In genomic region chr17:47814496-47814895, GRCm38 (mm10) we compare ENCODE assay signal across 11 mouse cellular contexts. TPM values are rescaled to one million over a fixed set of nuclear protein-coding genes. Genes with fewer than 3 reads are reported as not detected.
DNase-seq lines count a peak whose midpoint lies in the region; ATAC-seq and TF ChIP-seq lines count a peak whose summit lies in the region.
"Had no signal": no experiment of that assay in that cellular context is flagged by ENCODE, and none has a peak within 500 bp of the region (broad histone marks: within the 10 kb centered on the region; RNA-seq: fewer than 3 reads in every experiment).

No protein-coding gene starts in this region.

- intact Hi-C loops in gastrocnemius, adult 2 months (cut with DNase I): no loop called here

- peaks cover 39% of the 10 kb centered on the region for H3K36me3 ChIP-seq in forebrain, embryonic 10.5 days (replicated peaks)
- no peaks in the 10 kb centered on the region for H3K36me3 ChIP-seq in forebrain, embryonic 16.5 days (ENCODE audit: control insufficient read depth, insufficient read depth)
- peaks cover 38% of the 10 kb centered on the region for H3K36me3 ChIP-seq in lung, embryonic 15.5 days
- H3K36me3 ChIP-seq in embryonic facial prominence, embryonic 12.5 days: peaks cover 47% of the 10 kb centered on the region
- peaks cover 52% of the 10 kb centered on the region for H3K36me3 ChIP-seq in limb, embryonic 12.5 days

- ATAC-seq in forebrain, embryonic 16.5 days: no peak
- no peak for ATAC-seq in lung, embryonic 15.5 days (ENCODE audit: borderline replicate concordance, extremely low read depth, low FRiP score, low TSS enrichment)
- ATAC-seq in embryonic facial prominence, embryonic 12.5 days (ENCODE audit: insufficient number of reproducible peaks, insufficient read depth, low FRiP score, low TSS enrichment): no peak
- ATAC-seq in limb, embryonic 12.5 days (ENCODE audit: insufficient number of reproducible peaks, insufficient read depth, low FRiP score, low TSS enrichment, low read depth): no peak
- ATAC-seq: inflammation-experienced regulatory T-cells, adult 6 months had no signal

- H3K4me3 ChIP-seq in forebrain, embryonic 10.5 days: no peak overlapping the region
- H3K4me3 ChIP-seq in forebrain, embryonic 16.5 days (replicated peaks; ENCODE audit: low read length): no peak overlapping the region
- no peak overlapping the region for H3K4me3 ChIP-seq in lung, embryonic 15.5 days
- H3K4me3 ChIP-seq in embryonic facial prominence, embryonic 12.5 days: no peak overlapping the region
- no peak overlapping the region for H3K4me3 ChIP-seq in limb, embryonic 12.5 days (replicated peaks)
- no peak overlapping the region for H3K4me3 ChIP-seq in gastrocnemius, adult 2 months
- H3K4me3 ChIP-seq: myocyte had no signal

- peak overlapping the region; percentile 62 for H3K27ac ChIP-seq in forebrain, embryonic 10.5 days
- H3K27ac ChIP-seq in forebrain, embryonic 16.5 days (ENCODE audit: low read length): no peak overlapping the region
- H3K27ac ChIP-seq in lung, embryonic 15.5 days: peak overlapping the region; percentile 72
- H3K27ac ChIP-seq in embryonic facial prominence, embryonic 12.5 days: peak overlapping the region; percentile 73
- H3K27ac ChIP-seq in limb, embryonic 12.5 days: peak overlapping the region; percentile 51
- H3K27ac ChIP-seq in gastrocnemius, adult 2 months: no peak overlapping the region

- DNase-seq in forebrain, embryonic 10.5 days (ENCODE audit: extremely low spot score, low spot score): no peak
- no peak for DNase-seq in lung, adult 18-20 months
- no peak for DNase-seq in gastrocnemius, adult 2 months
- no peak for DNase-seq in adipocyte (ENCODE audit: low spot score)
- DNase-seq: cerebellum, postnatal 14 days had no signal

- H3K27me3 ChIP-seq in forebrain, embryonic 10.5 days (ENCODE audit: poor library complexity, severe bottlenecking): peaks cover 58% of the 10 kb centered on the region
- no peaks in the 10 kb centered on the region for H3K27me3 ChIP-seq in forebrain, embryonic 16.5 days (replicated peaks; ENCODE audit: control insufficient read depth, insufficient read depth, low read length)
- no peaks in the 10 kb centered on the region for H3K27me3 ChIP-seq in lung, embryonic 15.5 days
- H3K27me3 ChIP-seq in embryonic facial prominence, embryonic 12.5 days: no peaks in the 10 kb centered on the region
- H3K27me3 ChIP-seq in limb, embryonic 12.5 days: no peaks in the 10 kb centered on the region

- peaks cover 58% of the 10 kb centered on the region for H3K4me1 ChIP-seq in forebrain, embryonic 10.5 days
- peaks cover 9% of the 10 kb centered on the region; the same call in 1 of the 2 replicates for H3K4me1 ChIP-seq in forebrain, embryonic 16.5 days (replicated peaks; ENCODE audit: control insufficient read depth, insufficient read depth, low read length)
- H3K4me1 ChIP-seq in lung, embryonic 15.5 days: peaks cover 48% of the 10 kb centered on the region
- H3K4me1 ChIP-seq in embryonic facial prominence, embryonic 12.5 days: peaks cover 42% of the 10 kb centered on the region
- peaks cover 54% of the 10 kb centered on the region for H3K4me1 ChIP-seq in limb, embryonic 12.5 days (replicated peaks)

- no peak for TF ChIP-seq CTCF in gastrocnemius, adult 2 months (IDR thresholded peaks at IDR 0.05)

- WGBS in forebrain, embryonic 10.5 days: 29% methylated on average over 6 of the region's 6 CpGs
- 15% methylated on average over 6 of the region's 6 CpGs for WGBS in forebrain, embryonic 16.5 days
- WGBS in lung, embryonic 15.5 days: 30% methylated on average over 6 of the region's 6 CpGs
- WGBS in embryonic facial prominence, embryonic 12.5 days: 10% methylated on average over 6 of the region's 6 CpGs
- WGBS in limb, embryonic 12.5 days: 7% methylated on average over 6 of the region's 6 CpGs

- no peak overlapping the region for H3K9ac ChIP-seq in forebrain, embryonic 16.5 days (replicated peaks; ENCODE audit: low read depth, low read length)
- H3K9ac ChIP-seq in lung, embryonic 15.5 days: no peak overlapping the region
- 0 out of 2 replicates have a peak overlapping the region, but pooled peaks have one; percentile 17 for H3K9ac ChIP-seq in embryonic facial prominence, embryonic 12.5 days
- no peak overlapping the region for H3K9ac ChIP-seq in limb, embryonic 12.5 days (replicated peaks)

- H3K9me3 ChIP-seq in forebrain, embryonic 10.5 days: no peaks in the 10 kb centered on the region
- H3K9me3 ChIP-seq in forebrain, embryonic 16.5 days (ENCODE audit: control insufficient read depth, low read length): no peaks in the 10 kb centered on the region
- no peaks in the 10 kb centered on the region for H3K9me3 ChIP-seq in lung, embryonic 15.5 days
- no peaks in the 10 kb centered on the region for H3K9me3 ChIP-seq in embryonic facial prominence, embryonic 12.5 days
- H3K9me3 ChIP-seq in limb, embryonic 12.5 days: no peaks in the 10 kb centered on the region

- H3K4me2 ChIP-seq in forebrain, embryonic 16.5 days (ENCODE audit: low read length): no peak overlapping the region
- no peak overlapping the region for H3K4me2 ChIP-seq in lung, embryonic 15.5 days
- no peak overlapping the region for H3K4me2 ChIP-seq in embryonic facial prominence, embryonic 12.5 days (replicated peaks)
- H3K4me2 ChIP-seq in limb, embryonic 12.5 days: no peak overlapping the region

RNA-seq across cellular contexts. Expression of gene Mdfi, which starts 20.0 kb away (rescaled TPM):
- polyA plus RNA-seq in forebrain, embryonic 10.5 days (2016; fragmentation: Nextera tagmentation; extraction: Ambion mirVana): 13.1 and 13.2 TPM in 2 replicates
- 2.0 and 2.5 TPM in 2 replicates for polyA plus RNA-seq in forebrain, embryonic 16.5 days (2015; fragmentation: Nextera tagmentation; extraction: Ambion mirVana)
- 19.3 and 20.6 TPM in 2 replicates for polyA plus RNA-seq in lung, embryonic 15.5 days (2015; fragmentation: Nextera tagmentation; extraction: Ambion mirVana)
- 35.6 and 49.2 TPM in 2 replicates for polyA plus RNA-seq in embryonic facial prominence, embryonic 12.5 days (2016; fragmentation: Nextera tagmentation; extraction: Ambion mirVana)
- polyA plus RNA-seq in limb, embryonic 12.5 days (2016; fragmentation: Nextera tagmentation; extraction: Ambion mirVana): 32.1 and 44.7 TPM in 2 replicates
- under 1 TPM; 0.31 to 0.42 TPM for total RNA-seq in gastrocnemius, adult 2 months (2021)
- polyA plus RNA-seq: inflammation-experienced regulatory T-cells, adult 6 months had no signal

Comparison
In these comparisons a context has a peak if more than half of its experiments do, and no peak if none do; other contexts are left out.
1. H3K27ac ChIP-seq: peak in forebrain, embryonic 10.5 days (single experiment), lung, embryonic 15.5 days (single experiment), embryonic facial prominence, embryonic 12.5 days (single experiment) and limb, embryonic 12.5 days (single experiment); none in forebrain, embryonic 16.5 days (single experiment) and gastrocnemius, adult 2 months (single experiment).